Mouse (Mus musculus) G1E-ER4 (cell line): ENCODE data around the gene A630095E13Rik. TPM values are rescaled to one million over a fixed set of nuclear protein-coding genes. Genes with fewer than 3 reads are reported as not detected.
"Not testable (repeated sequence)": the region's sequence is repeated elsewhere in the genome, so short reads cannot be mapped to it uniquely, and the experiment has no call there.

Experiments
- GATA1 ChIP-seq: IDR thresholded peaks from one replicate; pipeline ENCODE4 v1.8.0; 2012; ENCODE audit warnings: low read length, inconsistent platforms
- polyA plus RNA-seq: library from polyadenylated mRNA; stranded (reverse); fragments of >175 nt; gene quantifications from 2 replicates; pipeline ENCODE4 v1.2.3, GENCODE M21; 2012

The A630095E13Rik gene
- polyA plus RNA-seq = not detected in 2 replicates

DNA sequence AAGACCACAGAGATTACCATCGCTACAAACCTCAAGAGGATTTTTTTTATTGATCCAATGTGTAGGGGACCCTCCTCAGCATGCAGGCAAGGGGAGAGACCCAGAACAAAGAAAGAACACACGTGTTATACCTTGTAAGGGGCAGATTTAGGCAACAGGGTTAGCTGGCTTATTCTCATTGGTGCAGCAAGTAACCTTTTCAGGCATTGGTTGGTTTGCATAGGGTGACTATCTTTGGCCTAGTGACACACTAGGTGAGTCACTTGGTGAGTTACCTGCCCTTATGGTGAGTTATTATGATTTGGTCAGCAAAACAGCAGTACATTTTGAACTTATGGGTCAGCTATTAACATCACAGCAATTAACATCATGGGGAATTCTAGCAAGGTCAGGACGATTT lies at the start of gene A630095E13Rik:
TSS of gene A630095E13Rik (minus strand) at position 101 of the 400 bp plus-strand sequence.
- not testable (repeated sequence) for TF ChIP-seq GATA1

DNA sequence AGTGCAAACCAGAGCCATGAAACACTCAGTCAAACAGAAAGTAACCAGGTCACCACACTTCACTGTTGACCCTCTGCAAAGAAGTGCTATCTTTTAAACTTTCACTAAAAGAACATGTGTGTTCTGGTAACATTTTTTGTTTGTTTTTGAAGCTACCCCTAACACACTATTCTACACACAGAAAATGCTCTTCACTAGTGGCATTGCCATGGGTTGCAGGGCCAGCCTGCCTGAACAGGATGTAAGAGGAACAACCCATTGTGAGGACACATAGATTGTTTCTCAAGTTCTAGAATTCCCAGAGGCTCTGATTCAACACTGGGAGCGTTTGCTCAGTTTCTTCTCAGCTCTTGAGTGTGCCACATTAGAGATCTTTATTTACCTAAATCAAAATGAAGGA lies 49.7 kb upstream of the A630095E13Rik start, which contains the start of gene Acrv1:
TSS of gene Acrv1 (plus strand) at position 301 of the 400 bp plus-strand sequence.
- TF ChIP-seq GATA1 = no peak

- no peak for TF ChIP-seq GATA1
These were observed 44.2 kb upstream of the A630095E13Rik start for GRCm38 (mm10) chr9:36687329-36687728.

DNA sequence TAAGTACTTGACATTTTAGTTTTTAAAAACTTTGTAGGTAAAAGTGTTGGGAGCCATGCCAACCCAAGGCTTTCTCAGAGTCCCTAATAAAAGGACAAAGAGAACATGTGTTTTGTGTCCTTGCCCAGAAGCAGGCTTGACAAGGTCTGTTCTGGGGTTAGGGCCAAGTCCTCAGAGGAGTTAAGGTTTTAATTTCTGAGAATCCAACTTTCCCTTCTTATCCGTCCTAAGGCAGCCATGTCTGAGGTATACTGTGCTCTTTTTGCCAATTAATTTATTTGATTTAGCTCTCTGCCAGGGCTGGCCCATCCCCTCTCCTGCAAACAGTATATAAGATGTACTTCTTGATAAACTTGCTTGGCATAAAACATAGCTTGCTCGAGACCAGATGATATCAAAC lies 38.2 kb upstream of the A630095E13Rik start:
- TF ChIP-seq GATA1 = no peak

Other genes starting within 250 kb of the A630095E13Rik start
- not detected in 2 replicates for gene Gm7257, start 211.5 kb downstream of the A630095E13Rik start, polyA plus RNA-seq
- not detected in 2 replicates for gene Gm9513, start 167.7 kb downstream of the A630095E13Rik start, polyA plus RNA-seq
- not detected in 2 replicates for gene Gm5615, start 101.4 kb downstream of the A630095E13Rik start, polyA plus RNA-seq
- gene Gm17689, start 60.7 kb downstream of the A630095E13Rik start, polyA plus RNA-seq = not detected in 2 replicates
- gene Acrv1, start 49.8 kb upstream of the A630095E13Rik start, polyA plus RNA-seq = not detected in 2 replicates
- 0.97 and 1.3 TPM in 2 replicates for gene Chek1, start 83.7 kb upstream of the A630095E13Rik start, polyA plus RNA-seq
- gene Stt3a, start 124.3 kb upstream of the A630095E13Rik start, polyA plus RNA-seq = 2.9 and 3.6 TPM in 2 replicates
- gene Ei24, start 154.0 kb upstream of the A630095E13Rik start, polyA plus RNA-seq = 37.3 and 56.4 TPM in 2 replicates
- gene Fez1, start 178.5 kb upstream of the A630095E13Rik start, polyA plus RNA-seq = not detected in 2 replicates